Mouse (Mus musculus) C2C12 (cell line): ENCODE data around the gene Prr19. TPM values are rescaled to one million over a fixed set of nuclear protein-coding genes. Genes with fewer than 3 reads are reported as not detected.
"Not testable (repeated sequence)": the region's sequence is repeated elsewhere in the genome, so short reads cannot be mapped to it uniquely, and the experiment has no call there.

Source experiments
- H3K27me3 ChIP-seq: one replicate; pipeline ENCODE4 v1.6.1; 2011; ENCODE audit not compliant: control insufficient read depth, insufficient read depth, insufficient read length
- H3K36me3 ChIP-seq: one replicate; pipeline ENCODE4 v1.6.1; 2011; ENCODE audit not compliant: control insufficient read depth, insufficient read depth
- H3K4me3 ChIP-seq: one replicate; pipeline ENCODE4 v1.5.1; 2011; ENCODE audit warnings: mild to moderate bottlenecking, control low read depth; ENCODE audit not compliant: poor library complexity, insufficient read depth, severe bottlenecking
- H3K79me2 ChIP-seq: one replicate; pipeline ENCODE4 v1.6.1; 2011; ENCODE audit not compliant: control insufficient read depth, insufficient read depth
- H3K79me3 ChIP-seq: one replicate; pipeline ENCODE4 v1.6.1; 2011; ENCODE audit warnings: low read depth, control low read depth
- H3ac ChIP-seq: one replicate; pipeline ENCODE3; 2011; ENCODE audit warnings: low read depth; ENCODE audit not compliant: control insufficient read depth, insufficient read length
- CEBPB ChIP-seq: IDR thresholded peaks from one replicate; pipeline ENCODE4 v1.6.1; 2011; ENCODE audit warnings: low read depth, mild to moderate bottlenecking, control low read depth, moderate library complexity
- CTCF ChIP-seq: IDR thresholded peaks from one replicate; pipeline ENCODE4 v1.5.1; 2011; ENCODE audit not compliant: control insufficient read depth, insufficient read depth, insufficient read length
- FOSL1 ChIP-seq: IDR thresholded peaks from one replicate; pipeline ENCODE4 v1.8.0; 2011; ENCODE audit warnings: mild to moderate bottlenecking, low read length; ENCODE audit not compliant: poor library complexity, insufficient read depth, severe bottlenecking
- MAX ChIP-seq: IDR thresholded peaks from one replicate; pipeline ENCODE4 v1.6.1; 2011; ENCODE audit warnings: mild to moderate bottlenecking, control low read depth
- MYOD1 ChIP-seq: IDR thresholded peaks from one replicate; pipeline ENCODE4 v1.6.1; 2011; ENCODE audit warnings: low read depth; ENCODE audit not compliant: control insufficient read depth, insufficient read length
- MYOG ChIP-seq: IDR thresholded peaks from one replicate; pipeline ENCODE4 v1.6.1; 2011; ENCODE audit not compliant: control insufficient read depth, insufficient read length; ENCODE audit errors: extremely low read depth
- USF1 ChIP-seq: IDR thresholded peaks from one replicate; pipeline ENCODE4 v1.6.1; 2011; ENCODE audit warnings: low read depth, mild to moderate bottlenecking, control low read depth, moderate library complexity
- long read RNA-seq, 2 experiments: library from polyadenylated mRNA; unstranded; transcript quantifications; one replicate each; pipeline ENCODE4 v2.0.0; 2019 to 2020
- polyA plus RNA-seq: library from polyadenylated mRNA; unstranded; fragments of >200 nt; fragmentation: generic; extraction: Trizol; gene quantifications from one replicate; pipeline ENCODE4 v1.2.1, GENCODE M21; 2012; ENCODE audit warnings: missing spikeins

Gene Prr19
- polyA plus RNA-seq = not detected
- long read RNA-seq, experiment 1 = 0 reads
- long read RNA-seq, experiment 2 = 0 reads

GRCm38 (mm10) chr7:25301063-25301462 is at the start of gene Prr19:
Gene Prr19, plus strand, starts transcription at chr7:25301411.
- no peak for TF ChIP-seq MAX
- H3K4me3 ChIP-seq = no peak within 1 kb of the TSS
- H3K36me3 ChIP-seq = no peaks in the 10 kb centered on the region
- H3K79me3 ChIP-seq = no peaks in the 10 kb centered on the region
- H3K79me2 ChIP-seq = peaks cover 6% of the 10 kb centered on the region
- H3K27me3 ChIP-seq = peaks cover 28% of the 10 kb centered on the region
- H3ac ChIP-seq = no peak within 1 kb of the TSS

- no peaks in the 10 kb centered on the region for H3K36me3 ChIP-seq
- H3K79me2 ChIP-seq = peaks cover 37% of the 10 kb centered on the region
- peaks cover 29% of the 10 kb centered on the region for H3K79me3 ChIP-seq
- TF ChIP-seq MAX (no peak), FOSL1 (no peak), MYOD1 (no peak), CTCF (no peak), CEBPB (no peak), USF1 (no peak), MYOG (no peak)
- no peak overlapping the region for H3ac ChIP-seq
- no peaks in the 10 kb centered on the region for H3K27me3 ChIP-seq
- H3K4me3 ChIP-seq = no peak overlapping the region
Measured at GRCm38 (mm10) chr7:25251822-25252221, 49.4 kb upstream of the Prr19 start.

GRCm38 (mm10) chr7:25261896-25262295 is 39.3 kb upstream of the Prr19 start:
- Histone ChIP-seq H3K79me2 (no peaks in the 10 kb centered on the region), H3ac (no peak overlapping the region), H3K79me3 (no peaks in the 10 kb centered on the region), H3K4me3 (no peak overlapping the region), H3K36me3 (no peaks in the 10 kb centered on the region), H3K27me3 (no peaks in the 10 kb centered on the region)
- TF ChIP-seq FOSL1 (no peak), USF1 (no peak)

- Histone ChIP-seq H3ac (no peak overlapping the region), H3K36me3 (no peaks in the 10 kb centered on the region), H3K27me3 (no peaks in the 10 kb centered on the region), H3K4me3 (no peak overlapping the region), H3K79me3 (peaks cover under 1% of the 10 kb centered on the region), H3K79me2 (no peaks in the 10 kb centered on the region)
- TF ChIP-seq CTCF = no peak
- no peak for TF ChIP-seq MAX
- TF ChIP-seq USF1 = no peak
- no peak for TF ChIP-seq FOSL1
- TF ChIP-seq CEBPB = no peak
- TF ChIP-seq MYOD1 = no peak
- no peak for TF ChIP-seq MYOG
Measured at GRCm38 (mm10) chr7:25263968-25264870, 37.0 kb upstream of the Prr19 start.

GRCm38 (mm10) chr7:25265743-25266142 is 35.5 kb upstream of the Prr19 start:
- not testable (repeated sequence) for H3K36me3 ChIP-seq, H3ac ChIP-seq, H3K79me2 ChIP-seq, H3K79me3 ChIP-seq, H3K27me3 ChIP-seq, H3K4me3 ChIP-seq

GRCm38 (mm10) chr7:25266180-25266962 is 34.8 kb upstream of the Prr19 start:
- no peaks in the 10 kb centered on the region for H3K79me2 ChIP-seq
- H3K27me3 ChIP-seq = no peaks in the 10 kb centered on the region
- no peak overlapping the region for H3K4me3 ChIP-seq
- TF ChIP-seq USF1 (no peak), MAX (no peak), FOSL1 (no peak), CEBPB (no peak), MYOG (no peak), CTCF (no peak), MYOD1 (no peak)
- H3K36me3 ChIP-seq = no peaks in the 10 kb centered on the region
- peaks cover 3% of the 10 kb centered on the region for H3K79me3 ChIP-seq
- no peak overlapping the region for H3ac ChIP-seq
